Mouse (Mus musculus) frontal cortex, adult (tissue): ENCODE measurements around the gene Foxn3.

Source experiments
- ATAC-seq: cut with Nextera tagmentation; 2 replicates; pipeline ENCODE4 v1.9.2; 2017; ENCODE audit warnings: mild to moderate bottlenecking, moderate library complexity, mixed read lengths; ENCODE audit not compliant: low TSS enrichment

Foxn3 gene

DNA sequence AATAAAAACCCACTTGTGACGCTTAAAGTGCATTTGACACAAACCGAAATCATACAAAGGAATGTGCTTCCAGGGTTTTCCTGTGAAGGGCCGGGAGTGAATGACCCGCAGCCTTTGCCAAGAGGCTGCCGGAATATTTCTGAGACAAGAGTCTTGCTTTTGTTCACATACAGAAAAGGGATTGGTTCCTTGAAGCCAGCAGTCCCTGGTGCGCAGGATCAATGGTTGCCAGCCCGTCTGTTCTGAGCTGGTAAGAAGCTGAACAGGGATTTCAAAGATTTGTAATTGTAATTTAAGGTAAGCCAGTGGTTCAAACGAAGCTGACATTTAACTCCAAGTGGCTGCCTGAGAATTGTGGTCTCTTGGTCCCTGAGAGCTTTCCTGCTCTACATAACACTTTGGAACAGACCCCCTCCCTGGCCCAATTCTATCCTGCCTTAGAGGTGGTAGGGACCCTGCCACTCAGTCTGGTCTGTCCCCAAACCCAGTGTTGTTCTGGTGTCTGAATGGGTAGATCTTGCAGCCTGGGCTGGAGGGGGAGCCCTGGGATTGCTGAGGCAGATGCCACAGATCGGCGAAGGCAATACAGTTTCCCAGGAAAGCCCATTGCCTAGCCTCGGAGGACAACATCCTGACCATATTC, 388.3 kb downstream of the Foxn3 start:
- no peak for ATAC-seq

DNA sequence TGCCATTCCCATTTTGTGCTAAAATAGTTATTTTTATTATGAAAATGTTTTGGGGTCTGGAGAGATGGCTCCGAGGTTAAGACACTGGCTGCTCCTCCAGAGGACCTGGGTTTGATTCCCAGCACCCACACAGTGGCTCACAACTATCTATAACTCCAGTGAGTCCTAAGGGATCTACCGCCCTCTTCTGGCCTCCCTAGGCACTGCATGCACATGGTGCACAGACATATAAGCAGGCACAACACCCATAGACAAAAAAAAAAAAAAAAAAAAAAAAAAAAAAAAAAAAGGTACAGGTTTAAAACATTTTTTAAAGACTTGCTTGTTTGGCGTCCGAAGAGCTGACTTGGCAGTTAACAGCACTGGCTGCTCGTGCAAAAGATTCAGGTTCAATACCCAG, 391.2 kb downstream of the Foxn3 start:
- no peak for ATAC-seq

DNA sequence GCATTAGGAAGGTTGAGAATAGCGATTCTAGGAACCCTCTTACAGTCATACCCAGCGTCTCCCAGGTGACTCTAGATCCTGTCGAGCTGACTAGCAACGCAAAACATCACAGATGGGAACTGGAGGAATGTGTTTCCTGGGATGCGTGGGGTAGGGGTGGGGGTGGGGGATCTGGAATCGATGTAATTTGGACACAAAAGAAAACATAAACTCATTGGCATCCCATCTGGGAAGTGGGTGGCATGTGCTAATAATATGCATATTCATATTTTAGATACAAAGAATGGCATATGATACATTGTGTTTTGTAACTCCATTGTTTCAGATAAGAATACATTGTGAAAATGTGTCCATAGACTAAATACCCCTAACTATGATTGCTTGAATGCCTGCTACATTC, 393.5 kb downstream of the Foxn3 start:
- ATAC-seq: no peak

DNA sequence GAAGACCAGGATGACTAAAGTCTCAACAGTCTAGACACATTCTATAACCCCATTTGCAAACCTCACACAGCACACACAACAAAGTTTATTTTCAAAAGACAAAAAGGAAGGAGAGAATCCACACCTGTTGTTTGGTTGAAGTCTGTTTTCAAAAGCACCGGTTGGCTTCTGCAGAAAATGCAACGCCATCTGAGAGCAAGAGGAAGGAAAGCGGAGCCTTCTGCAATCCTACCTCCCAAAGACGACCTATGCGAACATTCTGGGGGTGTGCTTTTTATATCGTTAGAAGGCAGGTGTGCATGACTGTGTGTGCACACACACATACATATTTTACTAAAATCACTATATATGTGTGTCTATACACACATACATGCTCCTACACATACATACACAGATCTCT, 397.3 kb downstream of the Foxn3 start:
- no peak for ATAC-seq

DNA sequence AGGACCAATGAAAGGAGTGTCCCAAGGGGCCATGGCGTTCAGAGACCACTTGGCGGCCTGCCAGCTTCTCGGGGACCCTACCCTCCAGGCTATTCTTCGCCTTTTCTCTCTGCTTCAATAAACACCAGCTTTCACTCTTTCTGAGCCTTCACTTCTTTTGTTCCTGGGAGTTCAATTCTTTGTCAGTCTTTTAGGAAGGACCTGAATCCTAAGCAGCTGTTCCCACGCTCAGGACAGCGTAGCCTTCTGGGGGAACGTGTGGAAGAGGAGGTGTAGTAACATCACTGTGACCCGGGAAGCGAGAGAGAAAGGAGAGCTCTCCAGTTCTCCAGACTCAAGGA, 400.1 kb downstream of the Foxn3 start:
- ATAC-seq: no peak

DNA sequence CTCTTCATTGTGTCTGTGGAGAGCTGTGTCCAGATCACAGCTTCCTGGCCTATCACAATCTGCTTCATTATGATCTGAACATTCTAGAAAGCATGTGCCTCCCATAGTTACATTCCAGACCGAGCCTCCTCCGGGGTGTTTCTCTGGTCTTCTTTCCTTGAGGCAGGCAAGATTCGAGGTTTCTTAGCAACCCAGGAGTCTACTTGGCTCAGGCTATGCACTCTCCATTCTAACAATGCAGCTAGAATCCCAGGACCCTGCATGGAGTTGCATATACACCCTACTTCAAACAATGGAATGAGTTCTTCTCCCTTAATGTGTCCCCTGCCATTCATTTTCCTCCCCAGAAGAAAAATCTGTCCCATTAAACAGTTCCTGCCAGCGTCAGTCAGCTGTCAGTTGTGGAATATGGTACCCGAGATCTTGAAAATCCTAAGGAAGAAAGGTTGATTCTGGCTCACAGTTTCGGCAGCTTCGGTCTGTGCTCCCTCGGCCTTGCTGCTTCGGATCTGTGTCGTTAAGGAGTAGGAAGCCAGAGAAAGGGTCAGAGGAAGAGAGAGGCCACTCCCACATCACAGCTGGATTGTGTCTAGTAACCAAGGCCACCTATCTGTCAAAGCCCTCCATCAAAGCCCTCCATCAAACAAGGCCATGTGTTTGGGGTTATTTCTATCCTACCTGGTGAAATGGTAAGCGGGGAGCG, 400.6 kb downstream of the Foxn3 start:
- ATAC-seq: peak; percentile 27; the same call in 1 of the 2 replicates

DNA sequence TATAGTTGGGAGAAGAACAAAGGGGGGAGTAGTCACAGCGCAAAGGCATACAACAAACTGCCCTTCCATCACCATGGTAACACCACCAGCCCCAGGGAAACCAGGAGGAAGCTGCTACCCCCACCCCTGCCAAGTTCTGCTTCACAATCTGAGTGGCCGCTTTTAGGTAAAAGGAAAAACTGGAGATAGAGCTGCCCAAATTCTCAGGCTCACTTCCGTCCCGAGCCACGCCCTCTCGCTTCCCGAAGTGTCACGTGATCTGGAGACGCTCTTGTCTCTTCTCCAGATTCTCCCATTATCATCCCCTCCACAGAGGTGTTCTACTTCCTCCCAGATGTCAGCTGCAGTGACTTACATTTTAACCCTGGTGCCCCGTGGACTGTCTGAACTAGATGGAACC, 401.2 kb downstream of the Foxn3 start:
- ATAC-seq: peak; percentile 88

DNA sequence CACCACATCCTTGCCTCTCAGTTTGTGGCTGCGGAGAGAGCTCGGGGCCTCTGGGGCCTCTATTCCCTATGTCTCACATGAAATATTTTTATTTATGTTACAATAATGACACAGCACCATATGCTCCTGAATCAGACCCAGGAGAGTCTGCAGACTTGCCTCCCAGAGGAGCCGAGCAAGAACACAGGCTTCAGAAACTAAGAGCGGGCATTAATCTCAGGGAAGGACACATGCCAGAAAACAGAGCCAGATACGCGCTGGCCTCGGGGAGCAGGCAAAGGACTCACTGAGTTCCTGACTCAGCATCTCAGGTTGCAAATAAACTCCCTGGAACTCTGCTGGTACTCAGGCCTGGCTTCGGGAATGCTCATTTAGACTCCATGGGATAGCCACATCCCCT, 403.3 kb downstream of the Foxn3 start:
- ATAC-seq: no peak

DNA sequence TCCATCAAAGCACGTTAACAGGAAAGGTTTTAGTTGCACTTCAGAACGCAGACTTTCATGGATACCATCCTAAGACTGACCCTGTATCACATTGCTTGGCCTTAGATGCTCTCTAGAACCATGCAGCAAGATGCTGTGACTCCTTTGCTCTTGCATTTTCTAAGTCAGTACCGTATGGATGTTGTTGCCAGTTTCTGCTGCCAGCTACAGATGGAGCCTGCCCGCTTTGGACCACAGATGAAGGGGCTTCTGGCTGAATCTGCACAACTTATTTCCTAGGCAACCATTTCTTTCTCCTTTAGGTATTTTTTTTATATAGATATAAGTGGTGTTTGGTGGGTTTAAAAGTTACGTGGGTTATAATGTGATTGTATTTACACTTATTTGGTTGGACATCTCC, 407.5 kb downstream of the Foxn3 start:
- no peak for ATAC-seq

DNA sequence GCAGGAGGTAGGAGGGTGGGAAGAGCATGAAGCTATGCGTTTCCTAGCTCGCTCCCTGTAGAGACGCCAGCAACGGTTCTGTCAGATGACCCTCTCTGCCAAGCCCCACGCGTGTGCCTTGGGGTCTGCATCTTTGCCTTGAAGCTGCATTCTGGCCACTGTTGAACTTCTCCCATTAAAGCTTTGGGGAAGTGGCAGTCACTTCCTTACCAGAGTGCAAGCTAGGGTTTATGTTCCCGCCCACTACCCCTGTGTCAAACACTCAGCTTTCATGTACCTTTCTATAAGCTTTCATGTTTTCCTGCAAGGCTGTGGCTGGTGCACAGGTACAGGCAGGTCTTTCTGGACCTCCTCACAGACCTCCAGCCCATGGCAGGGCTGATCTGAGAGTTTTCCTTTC, 409.2 kb downstream of the Foxn3 start:
- ATAC-seq: no peak

DNA sequence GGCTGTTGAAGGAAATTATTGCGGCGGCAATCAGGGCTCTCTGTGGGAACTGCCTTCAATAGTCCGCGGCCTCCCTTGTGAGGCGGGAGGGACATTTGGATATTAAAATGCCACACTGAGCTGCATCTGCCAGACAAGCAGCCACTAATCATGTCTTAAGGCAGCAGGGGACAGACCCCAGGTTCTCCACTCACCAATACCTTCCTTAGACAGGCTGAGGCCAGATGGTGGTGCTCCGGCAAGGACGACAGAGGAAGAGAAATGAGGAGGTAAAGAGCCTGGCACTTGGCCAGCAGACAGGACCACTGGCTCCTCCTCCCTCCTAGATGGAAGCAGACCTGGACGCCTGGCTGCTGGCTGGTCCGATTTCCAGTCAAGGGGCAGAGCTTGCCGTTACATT, 409.7 kb downstream of the Foxn3 start:
- ATAC-seq: no peak

DNA sequence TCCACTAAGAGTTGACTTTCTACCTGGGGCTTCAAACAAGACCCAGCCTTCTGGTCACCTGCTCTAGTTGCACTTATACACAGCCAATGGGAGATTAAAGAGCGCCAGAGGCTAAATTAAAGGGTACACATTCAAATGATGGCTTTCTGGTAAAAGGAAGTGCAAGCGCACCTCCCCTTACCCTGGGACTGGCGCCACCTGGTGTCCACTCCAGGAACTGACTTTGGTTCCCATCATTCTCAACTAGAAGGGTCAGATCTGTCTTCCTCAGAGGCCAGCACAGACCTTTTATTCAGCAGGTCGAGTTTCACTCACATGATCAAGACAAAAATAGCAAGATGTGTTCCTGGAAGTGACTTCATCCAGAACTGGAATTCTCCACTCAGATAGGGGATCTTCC, 413.3 kb downstream of the Foxn3 start:
- ATAC-seq: no peak

DNA sequence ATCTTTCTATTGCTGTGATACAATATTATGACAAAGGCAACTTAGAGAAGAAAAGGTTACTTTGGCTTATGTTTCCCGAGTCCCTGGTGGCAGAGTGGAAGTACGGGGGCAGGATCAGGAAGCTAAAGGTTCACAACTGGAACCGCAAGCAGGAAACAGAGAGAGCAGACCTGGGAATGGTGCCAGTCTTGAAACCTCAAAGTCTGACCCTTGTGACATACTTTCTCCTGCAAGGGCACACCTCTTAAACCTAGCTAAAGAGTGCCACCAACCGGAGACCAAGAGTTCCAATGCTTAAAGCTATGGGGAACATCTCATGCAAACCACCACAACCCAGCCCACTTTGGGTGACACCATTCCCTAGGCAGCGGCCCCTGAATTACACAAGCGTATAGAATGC, 414.2 kb downstream of the Foxn3 start:
- no peak for ATAC-seq
